14 mouse cellular contexts compared by ENCODE assay signal in genomic region chr10:119134797-119135488, GRCm38 (mm10).
DNase-seq lines count a peak whose midpoint lies in the region; ATAC-seq and TF ChIP-seq lines count a peak whose summit lies in the region.
"Had no signal": no experiment of that assay in that cellular context is flagged by ENCODE, and none has a peak within 500 bp of the region (broad histone marks: within the 10 kb centered on the region; RNA-seq: fewer than 3 reads in every experiment).

No protein-coding gene starts in this region.

- H3K9me3 ChIP-seq in E14TG2a.4 (ENCODE audit: low read length) = no peaks in the 10 kb centered on the region
- H3K9me3 ChIP-seq in liver, embryonic 12.5 days (replicated peaks) = no peaks in the 10 kb centered on the region
- H3K9me3 ChIP-seq: forebrain, embryonic 15.5 days; hindbrain, embryonic 12.5 days had no signal

- peak overlapping the region; percentile 54 for H3K4me2 ChIP-seq in liver, embryonic 12.5 days
- H3K4me2 ChIP-seq: forebrain, embryonic 15.5 days; hindbrain, embryonic 12.5 days had no signal

- intact Hi-C loops in left cerebral cortex, postnatal 4 days (cut with DNase I) = no loop called here
- intact Hi-C loops in left cerebral cortex, adult 2 months (cut with DNase I) = no loop called here

- 46% methylated on average over 10 of the region's 10 CpGs for WGBS in cerebellum, adult 2 months
- WGBS in liver, embryonic 12.5 days (ENCODE audit: insufficient replicate concordance) = 39% methylated on average over 10 of the region's 10 CpGs

- peak; percentile 31 to 58 for DNase-seq in cerebellum, postnatal 10 days
- no peak for DNase-seq in cerebellum, adult 2 months
- DNase-seq in left cerebral cortex, postnatal 4 days = peak; percentile 30
- DNase-seq in left cerebral cortex, adult 2 months (ENCODE audit: extremely low spot score in 1 of 2, low spot score in 2 of 2) = no peak
- no peak for DNase-seq in layer of hippocampus, adult 2 months (ENCODE audit: low spot score in 2 of 2)
- no peak for DNase-seq in adrenal gland, postnatal 36 days
- DNase-seq: adrenal gland, postnatal 25 days; gastrocnemius, postnatal 10 days; kidney, adult 9 months had no signal

- H3K36me3 ChIP-seq in E14TG2a.4 (ENCODE audit: insufficient read depth, low read length) = no peaks in the 10 kb centered on the region
- no peaks in the 10 kb centered on the region for H3K36me3 ChIP-seq in liver, embryonic 12.5 days
- H3K36me3 ChIP-seq: forebrain, embryonic 15.5 days; hindbrain, embryonic 12.5 days had no signal

- no peaks in the 10 kb centered on the region; the same call in 1 of the 2 replicates for H3K27me3 ChIP-seq in cerebellum, adult 2 months (ENCODE audit: control insufficient read depth, insufficient read depth, low read length)
- H3K27me3 ChIP-seq in E14TG2a.4 (ENCODE audit: insufficient read depth, low read length) = peaks cover 9% of the 10 kb centered on the region; the same call in 1 of the 2 replicates
- H3K27me3 ChIP-seq in liver, embryonic 12.5 days (replicated peaks) = no peaks in the 10 kb centered on the region
- H3K27me3 ChIP-seq: forebrain, embryonic 15.5 days had no signal

- no peaks in the 10 kb centered on the region for H3K4me1 ChIP-seq in cerebellum, adult 2 months (ENCODE audit: control insufficient read depth, insufficient read depth, low read length)
- H3K4me1 ChIP-seq in E14TG2a.4 (replicated peaks; ENCODE audit: low read depth, low read length) = peaks cover 35% of the 10 kb centered on the region
- H3K4me1 ChIP-seq in liver, embryonic 12.5 days = peaks cover 20% of the 10 kb centered on the region
- H3K4me1 ChIP-seq: forebrain, embryonic 15.5 days had no signal

- H3K4me3 ChIP-seq in cerebellum, adult 2 months (replicated peaks; ENCODE audit: insufficient read depth, low read depth, low read length) = no peak overlapping the region
- H3K4me3 ChIP-seq in left cerebral cortex, adult 2 months = no peak overlapping the region
- peak overlapping the region; percentile 14; the same call in 1 of the 2 replicates for H3K4me3 ChIP-seq in E14TG2a.4 (replicated peaks; ENCODE audit: low read length)
- H3K4me3 ChIP-seq in liver, embryonic 12.5 days = no peak overlapping the region
- H3K4me3 ChIP-seq in layer of hippocampus, adult 2 months = no peak overlapping the region
- H3K4me3 ChIP-seq: forebrain, embryonic 15.5 days; hindbrain, embryonic 12.5 days had no signal

- peak overlapping the region; percentile 44; the same call in 1 of the 2 replicates for H3K9ac ChIP-seq in liver, embryonic 12.5 days
- H3K9ac ChIP-seq: forebrain, embryonic 15.5 days; hindbrain, embryonic 12.5 days had no signal

- no peak for TF ChIP-seq CTCF in cerebellum, adult 2 months (IDR thresholded peaks at IDR 0.05; ENCODE audit: borderline replicate concordance, insufficient read depth, low read depth, low read length)
- TF ChIP-seq CTCF in left cerebral cortex, adult 2 months (IDR thresholded peaks at IDR 0.05) = no peak
- no peak for TF ChIP-seq CTCF in E14TG2a.4 (conservative IDR thresholded peaks at IDR 0.05; ENCODE audit: low read length)
- TF ChIP-seq CTCF in layer of hippocampus, adult 2 months (conservative IDR thresholded peaks at IDR 0.05) = no peak

- no peak overlapping the region for H3K27ac ChIP-seq in cerebellum, adult 2 months (ENCODE audit: insufficient read depth, low read length)
- H3K27ac ChIP-seq in left cerebral cortex, adult 2 months = no peak overlapping the region
- peak overlapping the region; percentile 58 for H3K27ac ChIP-seq in liver, embryonic 12.5 days
- H3K27ac ChIP-seq in layer of hippocampus, adult 2 months = no peak overlapping the region
- H3K27ac ChIP-seq: forebrain, embryonic 15.5 days; hindbrain, embryonic 12.5 days; macrophage had no signal

- TF ChIP-seq POLR2A in cerebellum, adult 2 months (IDR thresholded peaks at IDR 0.05; ENCODE audit: borderline replicate concordance, insufficient read depth, low read length) = no peak

- ATAC-seq in liver, embryonic 12.5 days = peak; percentile 88
- ATAC-seq: forebrain, embryonic 15.5 days had no signal

Comparison
In these comparisons a context has a peak if more than half of its experiments do, and no peak if none do; other contexts are left out.
1. DNase-seq: peak in cerebellum, postnatal 10 days (2 of 2) and left cerebral cortex, postnatal 4 days (single experiment); none in cerebellum, adult 2 months (0 of 2), left cerebral cortex, adult 2 months (0 of 2), layer of hippocampus, adult 2 months (0 of 2) and adrenal gland, postnatal 36 days (0 of 2).